Comparison of ENCODE assay signal across 8 mouse cellular contexts in the genomic region with DNA sequence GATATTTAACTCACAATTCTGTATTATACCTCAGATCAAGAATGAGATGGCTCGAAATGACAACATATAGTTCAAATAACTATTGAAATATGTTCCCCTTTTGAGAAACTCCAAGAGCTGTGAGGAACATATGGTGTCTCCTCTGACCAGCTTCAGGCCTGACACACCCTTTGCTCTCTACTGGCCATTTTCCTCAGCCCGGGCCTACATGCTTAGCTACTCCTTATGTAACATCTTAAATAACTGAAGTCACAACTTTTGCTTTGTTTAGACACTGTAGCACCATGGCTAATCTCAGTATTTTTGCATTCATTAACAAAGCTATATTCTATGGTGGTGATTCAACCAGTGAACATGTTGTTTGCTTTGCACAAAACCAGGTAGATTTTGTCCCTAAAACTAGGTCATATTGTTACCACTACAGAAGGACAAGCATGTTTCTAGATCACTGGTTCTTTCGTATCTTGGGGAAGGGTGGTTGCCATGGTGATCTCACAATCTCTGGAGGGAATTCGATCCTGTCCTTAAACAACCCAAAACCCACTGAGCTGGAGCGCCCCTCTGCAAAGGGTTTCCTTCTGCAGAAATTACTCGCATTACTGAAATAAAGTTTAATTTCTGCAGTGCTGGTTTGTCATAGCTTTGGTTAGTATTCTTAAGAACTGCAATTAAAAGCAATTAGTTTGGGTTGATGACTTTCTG.
A peak's percentile ranks its signal among the peaks of the same experiment; 100 is the strongest.
DNase-seq lines count a peak whose midpoint lies in the region; ATAC-seq lines count a peak whose summit lies in the region.

No protein-coding gene starts in this region.

- no peak for DNase-seq in cerebellum, adult 11 months
- peak; percentile 40 for DNase-seq in Muller cell, postnatal 12 days (ENCODE audit: inconsistent ontology term)
- DNase-seq in embryonic facial prominence, embryonic 11.5 days (ENCODE audit: low spot score): peak; percentile 75
- DNase-seq in mesoderm, embryonic 11.5 days (ENCODE audit: low read depth, low spot score): peak; percentile 70
- no peak for DNase-seq in thymus, postnatal 25 days
- no peak for DNase-seq in adrenal gland, postnatal 4 days (ENCODE audit: low spot score in 2 of 2)

- no peaks in the 10 kb centered on the region for H3K27me3 ChIP-seq in embryonic facial prominence, embryonic 11.5 days (ENCODE audit: control insufficient read depth, insufficient read depth, low read length)

- H3K36me3 ChIP-seq in embryonic facial prominence, embryonic 11.5 days (replicated peaks; ENCODE audit: control insufficient read depth, insufficient read depth, low read depth, low read length): no peaks in the 10 kb centered on the region

- WGBS in embryonic facial prominence, embryonic 11.5 days: 41% methylated on average over 6 of the region's 6 CpGs

- H3K4me2 ChIP-seq in embryonic facial prominence, embryonic 11.5 days (ENCODE audit: low read depth, low read length): no peak overlapping the region

- peak; percentile 42; the same call in 1 of the 2 replicates for ATAC-seq in cerebellum, adult (ENCODE audit: insufficient number of reproducible peaks, low FRiP score, low TSS enrichment)
- ATAC-seq in embryonic facial prominence, embryonic 11.5 days (replicated peaks; ENCODE audit: insufficient number of reproducible peaks, low FRiP score, low TSS enrichment, low read depth): peak; percentile 51; the same call in 1 of the 2 replicates
- ATAC-seq in monocyte, adult 5-6 weeks (replicated peaks; ENCODE audit: insufficient number of reproducible peaks, low FRiP score, low TSS enrichment, poor library complexity, severe bottlenecking): no peak

- peaks cover 3% of the 10 kb centered on the region; the same call in 1 of the 2 replicates for H3K4me1 ChIP-seq in embryonic facial prominence, embryonic 11.5 days (ENCODE audit: control insufficient read depth, insufficient read depth, low read length)

- no peaks in the 10 kb centered on the region for H3K9me3 ChIP-seq in embryonic facial prominence, embryonic 11.5 days (replicated peaks; ENCODE audit: control insufficient read depth, low read length)

- H3K9ac ChIP-seq in embryonic facial prominence, embryonic 11.5 days (replicated peaks; ENCODE audit: low read length): no peak overlapping the region

- no peak overlapping the region for H3K27ac ChIP-seq in embryonic facial prominence, embryonic 11.5 days (replicated peaks; ENCODE audit: low read depth, low read length)

- no peak overlapping the region for H3K4me3 ChIP-seq in embryonic facial prominence, embryonic 11.5 days (ENCODE audit: low read depth, low read length)

Comparison
In these comparisons a context has a peak if more than half of its experiments do, and no peak if none do; other contexts are left out.
1. DNase-seq: peak in Muller cell, postnatal 12 days (single experiment), embryonic facial prominence, embryonic 11.5 days (single experiment) and mesoderm, embryonic 11.5 days (single experiment); none in cerebellum, adult 11 months (single experiment), thymus, postnatal 25 days (single experiment) and adrenal gland, postnatal 4 days (0 of 2).